Mouse (Mus musculus): ENCODE results near the gene Cdk5r2. TPM values are rescaled to one million over a fixed set of nuclear protein-coding genes. Genes with fewer than 3 reads are reported as not detected.

The Cdk5r2 gene
- polyA plus RNA-seq, 1 experiment from 2014 or later: 0.18 TPM

DNA sequence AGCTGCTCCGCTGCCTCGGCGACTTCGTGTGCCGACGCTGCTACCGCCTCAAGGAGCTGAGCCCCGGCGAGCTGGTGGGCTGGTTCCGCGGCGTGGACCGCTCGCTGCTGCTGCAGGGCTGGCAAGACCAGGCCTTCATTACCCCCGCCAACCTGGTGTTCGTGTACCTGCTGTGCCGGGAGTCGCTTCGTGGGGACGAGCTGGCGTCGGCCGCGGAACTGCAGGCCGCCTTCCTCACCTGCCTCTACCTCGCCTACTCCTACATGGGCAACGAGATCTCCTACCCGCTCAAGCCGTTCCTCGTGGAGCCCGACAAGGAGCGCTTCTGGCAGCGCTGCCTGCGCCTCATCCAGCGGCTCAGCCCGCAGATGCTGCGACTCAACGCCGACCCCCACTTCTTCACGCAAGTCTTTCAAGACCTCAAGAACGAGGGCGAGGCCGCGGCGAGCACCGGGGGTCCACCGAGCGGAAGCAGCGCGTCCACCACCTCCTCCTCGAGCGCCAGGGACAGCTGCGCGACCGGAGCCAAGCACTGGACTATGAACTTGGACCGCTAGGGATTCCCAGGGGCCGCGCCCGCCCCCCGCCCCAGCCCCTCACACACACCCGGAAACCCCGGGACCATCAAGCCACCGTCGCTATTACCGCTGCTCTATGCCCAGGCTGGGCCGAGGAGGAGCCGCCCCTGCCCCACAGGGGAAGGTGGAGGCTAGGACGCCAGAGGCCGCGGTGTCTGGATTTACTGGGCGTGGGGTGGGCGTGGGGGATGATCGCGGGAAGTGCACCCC is 1.1 kb downstream of the Cdk5r2 start:
- no peaks in the 10 kb centered on the region for H3K36me3 ChIP-seq
- H3K4me1 ChIP-seq: peaks cover 26% of the 10 kb centered on the region
- no peak overlapping the region for H3K9ac ChIP-seq
- H3K27ac ChIP-seq: no peak overlapping the region
- WGBS: 1% methylated on average over 74 of the region's 74 CpGs
- H3K27me3 ChIP-seq (replicated peaks): peaks cover 93% of the 10 kb centered on the region
- peak overlapping the region; percentile 99 for H3K4me2 ChIP-seq
- peak overlapping the region; percentile 64 for H3K4me3 ChIP-seq (replicated peaks)
- ATAC-seq (ENCODE audit: insufficient read depth, low FRiP score, low read depth): no peak
- H3K9me3 ChIP-seq: no peaks in the 10 kb centered on the region

DNA sequence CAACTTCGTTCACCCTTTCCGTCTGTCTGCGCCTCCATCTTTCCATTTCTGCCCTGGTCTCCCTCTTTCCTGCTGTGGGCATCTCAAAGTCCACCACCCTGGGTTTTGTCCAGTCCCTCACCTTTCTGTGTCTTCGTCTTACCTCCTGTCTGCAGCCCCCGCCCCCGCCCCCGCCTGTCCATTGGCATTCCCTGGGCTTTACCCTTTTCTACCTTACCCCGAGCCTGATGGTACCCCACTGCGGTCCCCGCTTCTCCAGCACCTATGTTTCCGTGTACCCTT is 1.6 kb downstream of the Cdk5r2 start:
- Histone ChIP-seq H3K9ac (no peak overlapping the region), H3K4me2 (peak overlapping the region; percentile 99; the same call in 1 of the 2 replicates), H3K27me3 (replicated peaks) (peaks cover 88% of the 10 kb centered on the region), H3K27ac (no peak overlapping the region), H3K4me1 (peaks cover 26% of the 10 kb centered on the region), H3K4me3 (replicated peaks) (peak overlapping the region; percentile 64), H3K36me3 (no peaks in the 10 kb centered on the region), H3K9me3 (no peaks in the 10 kb centered on the region)
- 5% methylated on average over 11 of the region's 11 CpGs for WGBS
- ATAC-seq (ENCODE audit: insufficient read depth, low FRiP score, low read depth): no peak

DNA sequence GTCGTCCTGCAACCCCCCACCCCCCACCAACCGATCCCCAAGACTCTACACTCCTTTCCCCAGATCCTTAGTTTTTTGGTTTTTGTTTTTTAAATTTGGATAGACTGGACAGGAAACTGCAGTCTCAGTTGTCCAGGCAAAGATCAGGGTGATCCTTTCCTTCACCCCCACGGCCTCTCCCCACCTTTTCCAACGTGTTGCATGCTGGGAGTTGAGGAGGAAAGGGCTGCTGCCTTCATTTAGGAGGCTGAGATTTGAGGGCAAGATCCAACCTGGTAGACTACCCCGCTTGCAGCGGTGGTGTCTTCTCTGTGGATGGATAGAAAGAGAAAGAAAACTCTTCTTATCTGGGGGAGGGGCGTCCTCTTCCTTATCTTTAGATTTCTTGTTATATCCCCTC is 2.1 kb downstream of the Cdk5r2 start:
- Histone ChIP-seq H3K4me3 (replicated peaks) (peak overlapping the region; percentile 3; the same call in 1 of the 2 replicates), H3K4me1 (peaks cover 26% of the 10 kb centered on the region), H3K36me3 (no peaks in the 10 kb centered on the region), H3K27me3 (replicated peaks) (peaks cover 84% of the 10 kb centered on the region), H3K9ac (no peak overlapping the region), H3K4me2 (no peak overlapping the region), H3K9me3 (no peaks in the 10 kb centered on the region), H3K27ac (no peak overlapping the region)
- WGBS: 4% methylated on average over 7 of the region's 7 CpGs
- no peak for ATAC-seq (ENCODE audit: insufficient read depth, low FRiP score, low read depth)

GRCm38 (mm10) chr1:74857201-74857600 is 2.5 kb downstream of the Cdk5r2 start:
- H3K4me2 ChIP-seq: no peak overlapping the region
- peaks cover 80% of the 10 kb centered on the region for H3K27me3 ChIP-seq (replicated peaks)
- H3K36me3 ChIP-seq: no peaks in the 10 kb centered on the region
- 4% methylated on average over 20 of the region's 20 CpGs for WGBS
- ATAC-seq (ENCODE audit: insufficient read depth, low FRiP score, low read depth): no peak
- H3K9me3 ChIP-seq: no peaks in the 10 kb centered on the region
- H3K27ac ChIP-seq: no peak overlapping the region
- peaks cover 26% of the 10 kb centered on the region for H3K4me1 ChIP-seq
- no peak overlapping the region for H3K4me3 ChIP-seq (replicated peaks)
- no peak overlapping the region for H3K9ac ChIP-seq

GRCm38 (mm10) chr1:74857677-74858076 is 2.9 kb downstream of the Cdk5r2 start:
- no peaks in the 10 kb centered on the region for H3K9me3 ChIP-seq
- no peak for ATAC-seq (ENCODE audit: insufficient read depth, low FRiP score, low read depth)
- H3K27ac ChIP-seq: no peak overlapping the region
- WGBS: 12% methylated on average over 4 of the region's 4 CpGs
- no peak overlapping the region for H3K9ac ChIP-seq
- no peaks in the 10 kb centered on the region for H3K36me3 ChIP-seq
- peaks cover 75% of the 10 kb centered on the region for H3K27me3 ChIP-seq (replicated peaks)
- peak overlapping the region; percentile 33 for H3K4me3 ChIP-seq (replicated peaks)
- H3K4me2 ChIP-seq: peak overlapping the region; percentile 62
- H3K4me1 ChIP-seq: peaks cover 26% of the 10 kb centered on the region

DNA sequence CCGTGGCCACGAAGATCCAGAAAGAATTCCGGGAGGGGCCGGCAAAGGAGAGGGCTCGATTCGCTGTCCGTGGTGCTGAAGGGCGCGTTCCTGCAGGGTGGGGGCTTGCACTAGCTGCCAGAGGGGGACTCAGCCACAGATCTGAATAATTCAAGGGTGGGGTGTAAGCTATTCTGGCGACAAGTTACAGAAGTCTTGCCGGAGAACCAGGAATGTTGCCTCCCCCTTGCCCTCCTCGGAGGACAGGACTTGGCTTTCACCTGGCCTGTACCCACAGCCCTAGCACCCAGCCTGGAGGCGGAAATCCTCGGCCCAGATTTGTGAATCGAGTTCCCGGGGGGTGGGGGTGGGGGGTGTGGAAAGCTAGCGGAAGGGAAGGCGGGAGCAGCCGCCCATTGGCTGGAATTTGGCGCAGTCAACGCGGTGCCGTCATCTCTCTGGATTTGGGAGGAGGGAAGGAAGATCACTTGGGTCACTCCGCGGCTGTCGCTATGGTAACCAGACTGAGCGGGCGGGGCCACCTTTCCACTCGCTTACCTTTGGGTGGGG is 3.5 kb downstream of the Cdk5r2 start:
- H3K9me3 ChIP-seq: no peaks in the 10 kb centered on the region
- H3K4me3 ChIP-seq (replicated peaks): peak overlapping the region; percentile 33
- peaks cover 26% of the 10 kb centered on the region for H3K4me1 ChIP-seq
- ATAC-seq (ENCODE audit: insufficient read depth, low FRiP score, low read depth): peak; percentile 24; the same call in 1 of the 2 replicates
- no peak overlapping the region for H3K27ac ChIP-seq
- peaks cover 70% of the 10 kb centered on the region for H3K27me3 ChIP-seq (replicated peaks)
- under 1% methylated on average over 29 of the region's 29 CpGs for whole genome bisulfite sequencing
- no peaks in the 10 kb centered on the region for H3K36me3 ChIP-seq
- H3K4me2 ChIP-seq: peak overlapping the region; percentile 62
- no peak overlapping the region for H3K9ac ChIP-seq

DNA sequence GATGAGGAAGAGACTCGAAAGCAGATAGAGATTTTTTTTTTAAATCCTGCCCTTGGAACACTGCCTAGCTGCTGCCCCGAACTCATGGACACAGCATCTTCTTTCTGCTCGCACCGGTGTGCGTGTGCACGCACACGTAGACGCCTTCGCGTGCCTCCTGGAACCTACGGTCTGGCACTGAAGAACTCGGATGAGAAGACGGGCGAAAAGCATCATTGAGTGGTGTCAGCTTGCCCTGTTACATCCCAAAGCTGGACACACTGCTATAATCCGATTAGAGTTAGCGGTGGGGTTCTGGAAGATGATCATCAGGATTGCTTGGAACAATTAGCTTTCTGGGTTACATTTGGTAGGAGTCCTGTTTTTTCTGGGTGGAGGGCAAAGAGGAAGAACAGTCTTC is 4.1 kb downstream of the Cdk5r2 start:
- H3K27ac ChIP-seq: no peak overlapping the region
- no peaks in the 10 kb centered on the region for H3K9me3 ChIP-seq
- H3K9ac ChIP-seq: no peak overlapping the region
- no peak for ATAC-seq (ENCODE audit: insufficient read depth, low FRiP score, low read depth)
- WGBS: 11% methylated on average over 16 of the region's 16 CpGs
- peaks cover 26% of the 10 kb centered on the region for H3K4me1 ChIP-seq
- peak overlapping the region; percentile 33 for H3K4me3 ChIP-seq (replicated peaks)
- H3K4me2 ChIP-seq: peak overlapping the region; percentile 62
- no peaks in the 10 kb centered on the region for H3K36me3 ChIP-seq
- H3K27me3 ChIP-seq (replicated peaks): peaks cover 67% of the 10 kb centered on the region

GRCm38 (mm10) chr1:74859223-74859984 is 4.7 kb downstream of the Cdk5r2 start:
- Histone ChIP-seq H3K4me1 (peaks cover 26% of the 10 kb centered on the region), H3K27me3 (replicated peaks) (peaks cover 61% of the 10 kb centered on the region), H3K4me2 (no peak overlapping the region), H3K27ac (no peak overlapping the region), H3K4me3 (replicated peaks) (no peak overlapping the region), H3K9me3 (no peaks in the 10 kb centered on the region), H3K9ac (no peak overlapping the region), H3K36me3 (no peaks in the 10 kb centered on the region)
- 43% methylated on average over 6 of the region's 6 CpGs for WGBS
- no peak for ATAC-seq (ENCODE audit: insufficient read depth, low FRiP score, low read depth)

DNA sequence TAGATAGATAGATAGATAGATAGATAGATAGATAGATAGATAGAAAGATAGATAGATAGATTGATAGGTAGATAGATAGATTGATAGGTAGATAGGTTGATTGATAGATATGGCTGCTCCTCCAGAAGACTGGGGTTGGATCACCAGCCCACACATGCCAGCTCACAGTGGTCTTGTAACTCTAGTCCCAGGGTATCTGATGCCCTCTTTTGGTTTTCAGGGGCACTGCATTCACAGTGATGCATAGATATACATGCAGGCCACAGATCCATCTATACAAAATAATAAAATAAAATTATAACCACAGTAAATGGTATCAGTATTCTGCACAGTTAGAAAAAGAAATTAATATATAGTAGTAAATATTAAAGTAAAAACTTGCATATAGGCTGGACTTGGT is 7.0 kb downstream of the Cdk5r2 start:
- Histone ChIP-seq H3K9me3 (no peaks in the 10 kb centered on the region), H3K27ac (no peak overlapping the region), H3K4me3 (replicated peaks) (no peak overlapping the region), H3K27me3 (replicated peaks) (peaks cover 37% of the 10 kb centered on the region), H3K4me1 (peaks cover 10% of the 10 kb centered on the region; the same call in 1 of the 2 replicates), H3K36me3 (no peaks in the 10 kb centered on the region), H3K4me2 (no peak overlapping the region), H3K9ac (no peak overlapping the region)
- no peak for ATAC-seq (ENCODE audit: insufficient read depth, low FRiP score, low read depth)

- no peak for ATAC-seq (ENCODE audit: insufficient read depth, low FRiP score, low read depth)
- no peak overlapping the region for H3K4me2 ChIP-seq
- H3K36me3 ChIP-seq: no peaks in the 10 kb centered on the region
- no peak overlapping the region for H3K27ac ChIP-seq
- H3K9me3 ChIP-seq: no peaks in the 10 kb centered on the region
- 71% methylated on average over 2 of the region's 2 CpGs for WGBS
- H3K27me3 ChIP-seq (replicated peaks): 0 out of 2 replicates have a peak, but pooled peaks cover 9% of the 10 kb centered on the region
- H3K4me3 ChIP-seq (replicated peaks): no peak overlapping the region
- no peaks in the 10 kb centered on the region for H3K4me1 ChIP-seq
- no peak overlapping the region for H3K9ac ChIP-seq
Observed at GRCm38 (mm10) chr1:74872218-74872617, 17.5 kb downstream of the Cdk5r2 start.

DNA sequence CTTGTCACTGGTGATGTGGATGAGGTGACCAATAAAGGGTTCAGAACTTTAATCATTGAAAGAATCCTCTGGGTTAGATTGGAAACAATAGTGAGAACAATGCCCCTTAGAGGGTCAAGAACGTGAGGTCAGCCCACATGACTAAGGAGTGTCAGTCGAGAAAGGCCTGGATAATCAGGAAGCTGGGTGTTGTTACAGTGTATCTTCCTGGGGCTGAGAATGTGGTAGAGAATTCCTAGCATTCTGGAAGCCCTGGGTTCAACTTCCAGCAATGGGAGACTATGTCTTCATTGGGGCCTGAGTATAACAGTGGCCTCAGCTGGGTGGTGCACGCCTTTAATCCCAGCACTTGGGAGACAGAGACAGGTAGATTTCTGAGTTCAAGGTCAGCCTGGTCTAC is 22.5 kb downstream of the Cdk5r2 start:
- WGBS: 45% methylated on average over 3 of the region's 3 CpGs
- Histone ChIP-seq H3K4me3 (replicated peaks) (no peak overlapping the region), H3K4me1 (peaks cover 4% of the 10 kb centered on the region), H3K27ac (no peak overlapping the region), H3K27me3 (replicated peaks) (peaks cover 54% of the 10 kb centered on the region), H3K4me2 (no peak overlapping the region), H3K9ac (no peak overlapping the region), H3K36me3 (no peaks in the 10 kb centered on the region), H3K9me3 (no peaks in the 10 kb centered on the region)
- no peak for ATAC-seq (ENCODE audit: insufficient read depth, low FRiP score, low read depth)

- Histone ChIP-seq H3K4me1 (peaks cover 21% of the 10 kb centered on the region), H3K36me3 (no peaks in the 10 kb centered on the region), H3K9ac (no peak overlapping the region), H3K4me3 (replicated peaks) (0 out of 2 replicates have a peak overlapping the region, but pooled peaks have one; percentile 9), H3K27me3 (replicated peaks) (peaks cover 82% of the 10 kb centered on the region), H3K9me3 (no peaks in the 10 kb centered on the region), H3K27ac (no peak overlapping the region), H3K4me2 (peak overlapping the region; percentile 29; the same call in 1 of the 2 replicates)
- no peak for ATAC-seq (ENCODE audit: insufficient read depth, low FRiP score, low read depth)
- WGBS: 2% methylated on average over 18 of the region's 18 CpGs
Observed at GRCm38 (mm10) chr1:74880785-74881360, 26.1 kb downstream of the Cdk5r2 start.
